Mouse (Mus musculus) yolk sac, embryonic 10.5 days (tissue): ENCODE measurements around the gene A930018P22Rik.
"Not testable (repeated sequence)": the region's sequence is repeated elsewhere in the genome, so short reads cannot be mapped to it uniquely, and the experiment has no call there.

Experiments
- DNase-seq: peaks from one replicate; pipeline ENCODE4 v3.0.0-alpha.2; 2017; ENCODE audit warnings: low spot score

Gene A930018P22Rik

DNA sequence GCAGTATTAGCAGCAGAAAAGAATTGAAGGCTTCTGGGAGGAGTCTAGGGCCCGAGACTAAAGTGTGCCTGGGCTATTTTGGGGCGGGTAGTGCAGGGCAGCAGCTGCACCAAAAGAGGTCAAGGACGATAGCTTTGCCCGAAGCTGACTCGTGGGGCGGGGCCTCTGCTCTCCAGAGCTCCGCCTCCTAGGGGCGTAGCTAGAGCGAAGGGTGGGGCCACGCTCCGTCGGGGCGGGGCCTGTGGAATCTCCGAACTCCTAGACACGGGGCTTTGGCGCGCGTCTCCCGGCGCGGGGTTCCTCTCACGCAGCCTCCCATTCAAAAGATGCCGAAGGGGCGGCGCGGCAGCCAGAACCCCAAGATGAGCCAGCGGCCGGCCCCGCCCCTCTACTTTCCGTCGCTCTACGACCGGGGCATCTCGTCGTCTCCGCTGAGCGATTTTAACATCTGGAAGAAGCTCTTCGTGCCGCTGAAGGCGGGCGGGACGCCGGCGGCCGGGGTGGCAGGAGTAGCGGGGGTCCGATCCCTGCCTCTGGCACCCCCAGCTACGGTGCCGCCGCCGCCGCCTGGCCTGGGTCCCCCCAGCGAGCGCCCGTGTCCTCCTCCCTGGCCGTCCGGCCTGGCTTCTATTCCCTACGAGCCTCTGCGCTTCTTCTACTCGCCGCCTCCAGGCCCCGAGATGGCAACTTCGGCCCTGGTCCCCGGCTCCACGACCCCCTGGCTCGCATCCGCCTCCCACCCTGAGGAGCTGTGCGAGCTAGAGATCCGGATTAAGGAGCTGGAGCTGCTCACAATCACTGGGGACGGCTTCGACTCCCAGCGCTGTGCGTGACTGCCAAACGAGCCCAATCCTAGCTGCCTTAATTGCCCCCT lies at the start of gene A930018P22Rik:
Gene A930018P22Rik, plus strand, starts transcription at position 265 of the 874 bp plus-strand sequence.
- peak; percentile 94 for DNase-seq

DNA sequence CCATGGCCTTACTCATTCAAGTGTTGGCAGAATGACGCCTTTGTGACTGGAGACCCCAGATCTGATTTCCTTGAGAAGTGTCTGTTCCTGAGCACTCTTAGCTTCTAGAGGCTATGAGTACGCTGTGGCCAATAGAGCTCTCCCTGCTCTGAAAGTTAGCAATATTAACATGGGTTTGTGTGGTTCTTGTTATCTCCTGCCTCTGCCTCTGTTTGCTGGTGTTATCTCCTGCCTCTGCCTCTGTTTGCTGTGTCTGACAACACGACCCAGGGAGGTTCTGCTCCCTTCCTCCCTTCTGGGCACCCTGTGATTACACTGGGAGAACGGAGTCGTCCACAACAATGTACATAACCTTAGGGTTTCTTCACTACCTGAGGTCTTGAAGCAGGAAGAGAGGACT lies 44.3 kb upstream of the A930018P22Rik start:
- peak; percentile 66 for DNase-seq

DNA sequence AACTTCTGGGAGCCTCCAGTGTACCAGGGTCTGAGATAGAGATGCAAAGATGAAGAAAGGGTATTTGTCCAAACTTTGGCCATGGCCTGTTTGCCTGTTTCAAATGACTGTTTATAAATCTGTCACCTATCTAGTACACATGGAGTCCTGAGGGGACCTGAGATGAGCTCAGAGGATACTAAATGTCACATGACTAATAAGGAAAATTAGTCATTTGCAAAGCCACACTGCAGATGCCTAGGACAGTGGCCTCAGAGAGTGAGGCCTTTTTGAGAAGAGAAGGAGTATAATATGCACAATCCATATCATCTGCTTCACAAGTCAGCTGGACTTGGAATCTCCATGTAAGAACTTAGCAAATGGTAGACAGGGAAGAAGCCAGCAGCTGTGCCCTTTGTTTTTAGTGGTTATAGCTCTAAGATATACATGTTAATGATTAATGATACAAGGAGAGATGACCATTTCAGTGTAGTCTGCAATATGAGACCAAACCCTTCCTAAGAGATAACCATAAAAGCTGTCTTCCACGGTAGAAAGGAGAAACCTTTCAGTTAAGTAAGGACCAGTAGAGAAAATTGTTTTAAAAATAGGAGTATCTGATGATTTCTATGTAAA lies 41.0 kb upstream of the A930018P22Rik start:
- DNase-seq, result not testable (repeated sequence)

DNA sequence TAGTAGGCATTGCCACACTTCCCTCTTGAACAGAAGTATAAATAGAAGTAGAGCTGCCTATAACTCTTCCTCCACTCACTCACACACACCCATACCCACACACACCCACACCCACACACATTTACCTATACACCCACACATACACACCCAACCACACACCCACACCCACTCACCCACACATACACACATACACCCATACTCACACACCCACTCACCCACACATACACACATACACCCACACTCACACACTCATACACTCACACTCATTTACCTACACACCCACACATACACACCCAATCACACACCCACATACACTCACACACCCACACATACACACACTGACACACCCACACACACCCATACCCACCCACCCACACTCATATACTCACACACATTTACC lies 40.1 kb upstream of the A930018P22Rik start:
- no peak for DNase-seq

DNA sequence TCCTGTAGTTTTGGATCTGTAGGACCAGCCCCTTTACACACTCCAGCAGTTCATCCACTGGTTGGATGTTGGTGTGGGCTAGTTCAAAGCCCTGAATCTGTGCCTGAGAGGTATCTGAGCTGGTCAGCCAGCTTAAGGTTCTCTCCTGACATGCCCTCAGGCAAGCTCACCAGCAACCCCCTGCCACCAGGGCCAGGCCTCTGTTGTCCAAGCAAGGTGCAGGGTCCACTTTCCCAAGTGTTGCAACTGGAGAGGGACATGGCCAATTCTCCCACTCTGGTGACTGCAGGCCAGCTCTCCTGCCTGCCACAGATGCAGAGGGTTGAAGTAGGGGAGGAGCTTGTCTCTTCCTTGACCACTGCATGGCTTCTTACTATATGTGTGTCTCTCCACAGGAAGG lies 38.5 kb upstream of the A930018P22Rik start:
- DNase-seq, result not testable (repeated sequence)

DNA sequence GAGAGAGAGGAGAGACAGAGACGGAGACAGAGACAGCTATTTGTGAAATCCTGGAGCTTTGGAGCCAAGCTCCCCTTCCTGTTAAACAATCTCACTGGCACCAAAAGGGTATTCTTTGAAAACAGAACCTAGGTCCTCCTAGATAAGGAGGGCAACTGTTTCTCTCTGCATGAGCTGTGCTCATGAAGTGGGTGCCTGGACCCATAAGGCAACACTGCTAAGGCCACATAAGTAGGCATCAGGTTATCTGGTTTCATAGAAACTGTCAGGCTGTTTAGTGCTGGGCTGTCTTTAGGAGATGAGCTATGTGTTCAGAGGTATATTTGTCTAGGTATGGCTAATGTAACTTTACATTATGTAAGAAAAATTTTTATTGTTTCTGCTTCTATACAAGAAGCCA lies 35.0 kb upstream of the A930018P22Rik start:
- DNase-seq, result not testable (repeated sequence)

DNA sequence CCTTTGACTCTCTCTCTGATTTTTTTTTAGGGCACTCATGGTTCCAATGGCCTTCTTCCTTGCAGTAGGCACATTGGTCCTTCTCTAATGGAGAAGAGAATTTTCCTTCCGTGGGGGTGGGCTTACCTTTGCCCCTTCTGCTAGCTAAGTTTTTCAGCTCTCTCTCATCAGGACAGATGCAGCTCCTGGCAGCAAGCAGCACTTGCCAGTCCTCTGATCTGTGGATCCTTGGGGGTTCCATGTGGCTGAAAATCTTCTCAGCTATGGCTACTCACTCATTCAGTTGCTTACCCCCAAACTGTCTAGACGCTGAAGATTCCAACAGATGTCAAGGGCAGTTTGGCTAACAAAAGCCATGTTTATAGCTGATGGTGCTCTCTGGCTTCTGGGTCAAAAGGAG lies 29.3 kb upstream of the A930018P22Rik start:
- DNase-seq, result no peak

DNA sequence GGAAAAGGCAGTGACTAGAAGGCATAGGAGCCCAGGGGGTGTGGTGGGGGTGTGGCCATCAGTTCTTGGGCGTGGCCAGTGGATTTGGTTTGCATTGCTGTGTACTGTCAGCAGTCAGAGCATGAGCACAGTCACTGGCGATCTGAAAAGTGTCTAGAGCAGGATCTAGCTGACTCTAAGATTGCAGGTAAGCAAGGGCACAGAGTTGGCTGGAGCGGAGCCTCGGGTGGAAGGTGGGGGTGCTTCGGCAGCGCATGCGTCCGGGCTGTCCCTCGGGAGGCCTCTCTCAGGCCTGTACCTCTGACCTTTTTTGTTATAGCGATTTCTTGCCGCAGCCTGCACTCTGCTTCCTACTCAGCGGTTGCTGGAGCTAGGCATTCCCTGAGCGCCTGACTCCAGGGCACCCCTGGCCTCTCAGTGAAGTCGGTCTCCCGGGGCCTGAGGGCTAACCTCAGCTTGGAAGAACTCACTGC lies 26.8 kb upstream of the A930018P22Rik start, which contains the start of gene Cd59a:
Gene Cd59a, plus strand, starts transcription at position 61 of the 473 bp plus-strand sequence.
- DNase-seq, result peak; percentile 92

DNA sequence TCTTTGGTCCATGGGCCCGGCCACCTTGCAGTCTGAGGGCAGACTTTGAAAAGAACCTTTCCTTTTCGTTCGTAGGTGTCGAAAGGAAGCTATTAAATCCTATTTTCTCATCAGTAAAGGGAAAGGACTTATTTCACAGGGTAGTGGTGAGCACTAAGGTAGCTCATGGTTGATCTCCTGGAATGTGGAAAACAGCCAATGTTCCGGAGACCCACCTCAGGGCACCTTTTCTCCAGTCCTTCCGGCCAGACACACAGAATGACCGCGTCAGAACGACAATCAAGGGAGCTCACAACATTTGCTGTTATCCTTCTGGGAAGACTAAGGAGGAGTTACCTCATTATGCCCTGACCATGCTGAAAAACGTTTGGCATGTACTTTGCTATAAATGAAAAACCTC lies 26.3 kb upstream of the A930018P22Rik start:
- no peak for DNase-seq

DNA sequence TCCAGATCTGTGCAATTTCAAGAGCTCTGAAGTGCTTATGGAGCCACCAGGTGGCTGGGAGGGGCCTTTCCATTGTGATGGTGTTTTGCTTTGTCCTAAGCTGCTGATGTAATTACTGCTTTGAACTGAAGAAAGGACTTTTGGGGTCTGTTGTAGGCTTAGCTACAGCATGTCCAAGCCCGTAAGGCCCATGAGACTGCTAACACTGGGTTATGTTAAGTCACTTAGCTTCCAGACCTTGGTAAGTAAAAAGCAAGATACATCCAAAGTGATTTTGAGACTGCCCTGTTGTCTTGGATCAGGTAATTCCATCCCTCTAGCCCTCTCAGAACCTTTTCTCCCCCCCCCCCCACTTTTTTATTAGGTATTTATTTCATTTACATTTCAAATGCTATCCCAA lies 25.8 kb upstream of the A930018P22Rik start:
- DNase-seq, result not testable (repeated sequence)

DNA sequence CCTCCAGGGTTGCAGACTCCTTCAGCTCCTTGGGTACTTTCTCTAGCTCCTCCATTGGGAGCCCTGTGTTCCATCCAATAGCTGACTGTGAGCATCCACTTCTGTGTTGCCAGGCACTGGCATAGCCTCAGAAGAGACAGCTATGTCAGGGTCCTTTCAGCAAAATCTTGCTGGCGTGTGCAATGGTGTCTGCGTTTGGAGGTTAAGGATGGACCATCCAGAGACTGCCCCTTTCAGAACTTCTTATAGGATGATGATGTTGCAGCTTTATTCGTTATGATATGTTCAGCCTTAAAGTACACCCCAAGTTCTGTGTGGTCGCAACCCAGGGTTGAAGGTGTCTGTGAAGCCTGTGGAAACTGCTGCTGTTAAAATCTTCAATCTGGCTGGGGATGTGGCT lies 25.2 kb upstream of the A930018P22Rik start:
- not testable (repeated sequence) for DNase-seq

DNA sequence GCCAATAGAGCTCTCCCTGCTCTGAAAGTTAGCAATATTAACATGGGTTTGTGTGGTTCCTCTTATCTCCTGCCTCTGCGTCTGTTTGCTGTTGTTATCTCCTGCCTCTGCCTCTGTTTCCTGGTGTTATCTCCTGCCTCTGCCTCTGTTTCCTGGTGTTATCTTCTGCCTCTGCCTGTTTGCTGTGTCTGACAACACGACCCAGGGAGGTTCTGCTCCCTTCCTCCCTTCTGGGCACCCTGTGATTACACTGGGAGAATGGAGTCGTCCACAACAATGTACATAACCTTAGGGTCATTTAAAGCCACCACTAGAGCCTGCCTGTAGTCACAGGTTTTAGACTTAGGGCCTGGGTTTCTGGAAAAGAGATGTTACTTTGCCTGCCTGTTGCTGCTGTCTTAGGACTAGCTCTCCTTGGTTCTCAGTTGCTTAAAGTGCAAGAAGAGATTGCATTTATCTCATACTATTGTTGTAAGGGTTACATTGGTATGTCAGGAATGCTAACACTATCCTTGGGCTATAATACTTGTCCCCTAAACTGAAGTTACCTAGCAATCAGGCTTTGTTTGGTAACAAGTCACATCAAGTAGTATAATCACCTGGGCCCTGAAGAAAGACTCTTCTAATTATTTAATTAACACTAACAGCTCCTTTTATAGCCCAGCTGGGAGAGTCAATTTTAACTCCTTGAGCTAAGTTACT lies 23.9 kb upstream of the A930018P22Rik start:
- DNase-seq, result peak; percentile 85

DNA sequence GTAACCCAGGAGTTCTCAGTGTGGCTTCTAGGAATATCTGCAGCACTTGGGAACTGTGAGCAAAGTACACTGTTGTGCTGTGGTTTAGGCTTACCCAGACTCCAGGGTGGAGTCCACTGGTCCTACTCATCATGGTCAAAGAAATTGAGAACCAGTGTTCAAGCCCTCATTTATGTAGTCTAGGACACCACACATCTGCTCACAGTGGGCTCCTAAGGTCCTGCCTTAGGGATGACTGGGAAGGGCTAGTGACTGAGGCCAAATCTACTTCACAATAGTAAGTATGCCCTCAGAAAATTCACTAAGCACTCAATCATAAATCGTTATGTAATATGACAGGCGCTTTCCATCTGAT lies 23.4 kb upstream of the A930018P22Rik start:
- DNase-seq, result no peak

DNA sequence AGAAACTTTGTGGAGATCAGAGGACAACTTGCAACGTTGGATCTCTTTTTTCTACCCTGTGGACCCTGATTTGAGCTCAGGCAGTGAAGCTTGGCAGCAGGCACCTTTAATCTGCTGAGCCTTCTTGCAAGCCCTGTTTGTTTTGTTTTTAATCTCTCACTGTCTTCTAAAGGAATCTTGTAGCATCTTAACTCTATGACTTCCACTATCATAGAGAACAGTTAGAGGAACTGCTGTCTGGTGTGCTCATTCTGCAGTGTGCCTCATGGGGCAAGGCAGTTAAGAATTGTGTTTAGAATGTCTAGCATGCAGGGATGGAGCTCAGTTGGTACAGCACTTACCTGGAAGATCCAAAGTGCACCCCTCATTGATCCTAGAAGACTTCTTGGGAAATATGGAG lies 22.6 kb upstream of the A930018P22Rik start:
- no peak for DNase-seq

DNA sequence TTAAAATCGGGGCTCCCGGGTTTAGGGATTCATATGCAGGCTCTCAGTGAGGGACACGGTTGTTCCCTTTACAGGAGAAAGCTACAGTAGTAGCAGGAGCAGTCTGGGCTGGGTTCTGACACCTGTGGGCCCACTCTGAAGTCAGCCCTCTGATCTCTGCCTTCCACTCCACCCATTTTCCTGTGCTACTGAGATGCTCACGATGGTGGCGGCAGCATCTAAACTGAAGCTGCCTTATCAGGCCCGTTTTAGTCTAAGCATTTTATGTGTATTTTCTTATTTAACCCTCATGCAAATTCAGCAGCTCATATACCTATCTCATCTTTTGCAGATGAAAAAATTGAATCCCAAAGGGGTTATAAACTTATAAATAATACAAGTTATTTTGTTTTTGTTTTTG lies 17.8 kb upstream of the A930018P22Rik start:
- no peak for DNase-seq

DNA sequence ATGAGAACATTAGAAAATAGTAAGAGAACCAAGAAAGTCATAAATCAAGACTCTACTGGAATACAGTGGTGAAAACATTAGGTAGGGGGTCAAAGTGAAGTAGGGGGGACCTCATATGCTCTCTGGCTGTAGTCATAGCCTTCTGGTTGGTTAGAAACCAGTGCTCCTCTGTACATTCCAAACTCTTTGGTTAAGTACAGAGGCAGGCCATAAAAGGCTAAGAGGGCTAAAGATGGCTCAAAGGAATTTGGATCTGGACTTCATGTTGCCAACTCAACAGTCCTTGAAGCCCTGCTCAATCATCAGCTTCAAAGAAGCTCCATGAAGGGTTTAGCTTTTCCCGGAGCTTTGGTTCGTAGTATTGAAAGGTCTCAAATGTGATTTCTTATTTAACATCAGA lies 13.5 kb upstream of the A930018P22Rik start:
- not testable (repeated sequence) for DNase-seq

DNA sequence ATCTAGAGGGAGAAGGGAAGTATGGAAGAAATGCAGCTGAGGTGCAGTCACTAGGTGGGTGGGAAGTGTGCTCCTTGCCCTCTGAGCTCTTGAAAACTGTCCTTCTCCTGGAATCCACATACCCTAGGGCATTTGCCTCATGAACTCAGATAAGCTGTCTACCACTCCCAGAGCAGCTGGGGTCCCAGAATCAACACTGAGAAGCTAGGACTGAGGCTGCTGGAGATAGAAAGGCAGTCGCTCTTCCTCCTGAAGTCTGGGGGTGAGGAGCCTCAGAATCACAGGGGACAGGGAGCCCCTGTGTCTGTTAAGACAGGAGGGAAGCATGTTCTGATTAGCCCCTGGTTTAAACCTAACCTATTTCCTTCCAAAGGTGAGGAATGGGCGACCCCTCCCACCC lies 13.0 kb upstream of the A930018P22Rik start:
- DNase-seq, result peak; percentile 69

DNA sequence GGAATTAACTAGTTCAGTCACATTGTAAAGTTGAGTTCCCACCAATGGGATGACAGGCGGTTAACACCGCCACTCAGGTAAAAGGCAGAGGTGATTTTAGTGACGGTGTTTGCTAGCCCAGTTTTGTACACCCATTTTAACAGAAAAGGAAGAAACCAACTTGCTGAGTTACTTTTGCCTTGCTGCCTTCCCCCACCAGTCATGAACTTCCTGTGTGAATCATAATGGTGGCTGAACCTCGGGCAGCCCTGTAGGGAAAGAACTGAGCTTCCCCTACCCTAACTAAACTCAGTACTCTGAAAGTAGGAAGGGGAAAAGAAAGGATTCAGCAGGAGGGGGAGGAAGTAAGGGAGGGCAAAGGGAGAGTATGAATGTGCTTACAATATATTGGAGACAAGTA lies 12.5 kb upstream of the A930018P22Rik start:
- no peak for DNase-seq

DNA sequence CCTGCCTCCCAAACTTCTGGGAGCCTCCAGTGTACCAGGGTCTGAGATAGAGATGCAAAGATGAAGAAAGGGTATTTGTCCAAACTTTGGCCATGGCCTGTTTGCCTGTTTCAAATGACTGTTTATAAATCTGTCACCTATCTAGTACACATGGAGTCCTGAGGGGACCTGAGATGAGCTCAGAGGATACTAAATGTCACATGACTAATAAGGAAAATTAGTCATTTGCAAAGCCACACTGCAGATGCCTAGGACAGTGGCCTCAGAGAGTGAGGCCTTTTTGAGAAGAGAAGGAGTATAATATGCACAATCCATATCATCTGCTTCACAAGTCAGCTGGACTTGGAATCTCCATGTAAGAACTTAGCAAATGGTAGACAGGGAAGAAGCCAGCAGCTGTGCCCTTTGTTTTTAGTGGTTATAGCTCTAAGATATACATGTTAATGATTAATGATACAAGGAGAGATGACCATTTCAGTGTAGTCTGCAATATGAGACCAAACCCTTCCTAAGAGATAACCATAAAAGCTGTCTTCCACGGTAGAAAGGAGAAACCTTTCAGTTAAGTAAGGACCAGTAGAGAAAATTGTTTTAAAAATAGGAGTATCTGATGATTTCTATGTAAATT lies 11.3 kb upstream of the A930018P22Rik start:
- DNase-seq, result not testable (repeated sequence)

DNA sequence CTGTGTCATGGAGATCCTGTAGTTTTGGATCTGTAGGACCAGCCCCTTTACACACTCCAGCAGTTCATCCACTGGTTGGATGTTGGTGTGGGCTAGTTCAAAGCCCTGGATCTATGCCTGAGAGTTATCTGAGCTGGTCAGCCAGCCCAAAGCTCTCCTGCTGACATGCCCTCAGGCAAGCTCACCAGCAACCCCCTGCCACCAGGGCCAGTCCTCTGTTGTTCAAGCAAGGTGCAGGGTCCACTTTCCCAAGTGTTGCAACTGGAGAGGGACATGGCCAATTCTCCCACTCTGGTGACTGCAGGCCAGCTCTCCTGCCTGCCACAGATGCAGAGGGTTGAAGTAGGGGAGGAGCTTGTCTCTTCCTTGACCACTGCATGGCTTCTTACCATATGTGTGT lies 9.0 kb upstream of the A930018P22Rik start:
- not testable (repeated sequence) for DNase-seq

DNA sequence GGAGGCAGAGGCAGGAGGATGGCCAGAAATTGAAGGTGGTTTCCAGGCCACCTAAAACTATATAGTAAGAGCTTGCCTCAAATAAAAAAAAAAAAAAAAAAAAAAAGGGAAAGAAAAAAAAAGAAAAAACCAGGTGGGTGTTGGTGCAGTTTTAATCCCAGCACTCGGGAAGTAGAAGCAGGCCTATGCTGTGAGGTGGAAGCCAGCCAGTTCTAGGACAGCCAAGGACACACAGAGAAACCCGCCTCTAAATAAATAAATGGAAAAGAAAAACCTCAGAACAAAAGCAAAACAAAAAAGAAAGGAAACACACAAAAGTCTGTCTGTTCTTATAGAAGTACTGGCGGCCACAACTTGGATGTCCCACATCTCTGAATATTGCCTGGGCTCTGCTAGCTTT lies 7.7 kb upstream of the A930018P22Rik start:
- no peak for DNase-seq

DNA sequence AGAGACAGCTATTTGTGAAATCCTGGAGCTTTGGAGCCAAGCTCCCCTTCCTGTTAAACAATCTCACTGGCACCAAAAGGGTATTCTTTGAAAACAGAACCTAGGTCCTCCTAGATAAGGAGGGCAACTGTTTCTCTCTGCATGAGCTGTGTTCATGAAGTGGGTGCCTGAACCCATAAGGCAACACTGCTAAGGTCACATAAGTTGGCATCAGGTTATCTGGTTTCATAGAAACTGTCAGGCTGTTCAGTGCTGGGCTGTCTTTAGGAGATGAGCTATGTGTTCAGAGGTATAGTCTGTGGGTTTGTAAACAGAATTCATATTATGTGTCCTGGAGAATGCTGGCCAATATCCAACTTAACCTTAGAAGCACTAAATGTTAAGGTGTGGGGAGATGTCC lies 5.4 kb upstream of the A930018P22Rik start:
- DNase-seq, result not testable (repeated sequence)
